Mouse (Mus musculus): Measurements from ENCODE around the gene Ppp1r37. TPM values are rescaled to one million over a fixed set of nuclear protein-coding genes. Genes with fewer than 3 reads are reported as not detected.
A peak's percentile ranks its signal among the peaks of the same experiment; 100 is the strongest.

Gene Ppp1r37
- polyA plus RNA-seq, 1 experiment from 2014 or later: 48.8 TPM

- no peaks in the 10 kb centered on the region for H3K4me1 ChIP-seq
- no peaks in the 10 kb centered on the region for H3K27me3 ChIP-seq (replicated peaks)
- no peak for ATAC-seq (ENCODE audit: low FRiP score, low read depth)
- no peak overlapping the region for H3K27ac ChIP-seq
- 68% methylated on average over 46 of the region's 46 CpGs for WGBS
- peaks cover 94% of the 10 kb centered on the region for H3K36me3 ChIP-seq
- no peak overlapping the region for H3K9ac ChIP-seq
- no peak overlapping the region for H3K4me2 ChIP-seq (replicated peaks)
- no peaks in the 10 kb centered on the region for H3K9me3 ChIP-seq
- H3K4me3 ChIP-seq: no peak overlapping the region
These were observed 23.4 kb upstream of the Ppp1r37 start for GRCm38 (mm10) chr7:19586269-19586668.

DNA sequence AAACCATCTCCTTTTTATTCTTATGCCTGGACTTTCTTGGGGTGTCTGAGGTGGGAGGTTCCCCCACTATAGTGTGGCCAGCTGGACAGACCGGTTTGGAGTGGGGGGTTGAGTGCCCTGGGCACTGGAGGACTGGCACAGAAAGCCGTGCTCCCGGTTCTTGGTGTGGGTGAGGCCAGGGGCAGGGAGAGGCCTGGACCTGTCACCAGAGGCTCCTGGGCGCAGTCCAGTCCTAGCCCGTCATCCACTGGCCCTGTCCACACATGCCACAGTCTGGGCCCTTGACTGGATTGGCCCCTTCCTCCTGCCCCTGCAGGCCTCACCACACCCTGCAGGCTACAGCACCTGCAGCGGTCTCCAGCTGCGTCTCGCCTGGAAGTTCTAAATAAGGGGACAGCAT, 17.8 kb upstream of the Ppp1r37 start:
- H3K36me3 ChIP-seq: peaks cover 51% of the 10 kb centered on the region
- 87% methylated on average over 8 of the region's 8 CpGs for WGBS
- H3K27ac ChIP-seq: no peak overlapping the region
- H3K27me3 ChIP-seq (replicated peaks): peaks cover 47% of the 10 kb centered on the region
- H3K9ac ChIP-seq: no peak overlapping the region
- no peak for ATAC-seq (ENCODE audit: low FRiP score, low read depth)
- peaks cover 9% of the 10 kb centered on the region for H3K4me1 ChIP-seq
- no peaks in the 10 kb centered on the region for H3K9me3 ChIP-seq
- no peak overlapping the region for H3K4me3 ChIP-seq
- no peak overlapping the region for H3K4me2 ChIP-seq (replicated peaks)

DNA sequence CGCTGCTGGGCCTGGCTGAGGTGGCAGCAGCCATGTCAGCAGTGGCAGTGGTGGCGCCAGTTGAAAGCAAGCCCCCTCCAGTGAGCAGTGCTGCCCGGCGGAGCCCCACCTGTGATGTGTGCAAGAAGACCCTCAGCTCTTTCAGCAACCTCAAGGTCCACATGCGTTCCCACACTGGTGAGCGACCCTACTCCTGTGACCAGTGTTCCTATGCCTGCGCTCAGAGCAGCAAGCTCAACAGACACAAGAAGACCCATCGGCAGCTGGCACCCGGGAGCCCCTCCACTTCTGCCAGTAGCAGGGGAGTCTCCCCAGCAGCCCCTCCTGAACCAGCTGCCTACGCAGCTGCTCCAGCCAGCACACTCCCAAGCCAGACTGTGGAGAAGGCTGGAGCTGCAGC, 16.9 kb upstream of the Ppp1r37 start:
- peaks cover 9% of the 10 kb centered on the region for H3K4me1 ChIP-seq
- H3K27ac ChIP-seq: no peak overlapping the region
- no peak overlapping the region for H3K4me2 ChIP-seq (replicated peaks)
- H3K9me3 ChIP-seq: no peaks in the 10 kb centered on the region
- H3K36me3 ChIP-seq: peaks cover 42% of the 10 kb centered on the region
- H3K9ac ChIP-seq: no peak overlapping the region
- H3K27me3 ChIP-seq (replicated peaks): peaks cover 53% of the 10 kb centered on the region
- 87% methylated on average over 10 of the region's 10 CpGs for WGBS
- no peak for ATAC-seq (ENCODE audit: low FRiP score, low read depth)
- H3K4me3 ChIP-seq: no peak overlapping the region

- Histone ChIP-seq H3K4me3 (no peak overlapping the region), H3K36me3 (peaks cover 29% of the 10 kb centered on the region), H3K4me2 (replicated peaks) (no peak overlapping the region), H3K9ac (no peak overlapping the region), H3K9me3 (no peaks in the 10 kb centered on the region), H3K27ac (no peak overlapping the region), H3K4me1 (peaks cover 13% of the 10 kb centered on the region), H3K27me3 (replicated peaks) (peaks cover 55% of the 10 kb centered on the region)
- WGBS: 62% methylated on average over 4 of the region's 4 CpGs
- ATAC-seq (ENCODE audit: low FRiP score, low read depth): no peak
These were observed 15.6 kb upstream of the Ppp1r37 start for GRCm38 (mm10) chr7:19578436-19578835.

DNA sequence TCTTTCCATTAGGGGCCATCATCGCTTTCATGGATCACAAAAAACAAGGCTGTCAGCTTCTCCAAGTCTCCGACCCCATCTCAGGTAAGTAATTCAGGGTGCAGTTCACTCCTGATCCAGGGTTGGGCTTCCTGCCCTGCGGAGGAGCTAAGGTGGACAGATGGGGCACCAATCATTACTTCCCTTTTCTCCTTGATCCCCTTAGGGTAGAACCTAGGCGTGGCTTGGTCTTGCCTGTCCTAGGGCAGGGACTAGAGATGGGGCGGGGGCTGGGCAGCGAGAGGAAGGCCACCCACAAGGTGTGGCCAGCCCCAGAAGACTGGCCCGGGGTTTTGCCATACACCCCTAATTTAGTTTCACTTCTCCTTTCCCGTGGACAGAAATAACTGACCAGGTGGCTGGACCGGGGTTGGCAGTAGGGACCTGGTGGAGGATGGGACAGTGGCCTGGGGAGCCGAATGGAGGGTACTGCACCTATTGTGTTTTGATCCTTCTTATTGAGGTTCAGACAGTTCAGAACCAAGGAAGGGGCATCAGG, 15.1 kb upstream of the Ppp1r37 start:
- 17% methylated on average over 10 of the region's 10 CpGs for WGBS
- Histone ChIP-seq H3K4me2 (replicated peaks) (peak overlapping the region; percentile 56), H3K27me3 (replicated peaks) (peaks cover 55% of the 10 kb centered on the region), H3K36me3 (peaks cover 27% of the 10 kb centered on the region), H3K9me3 (no peaks in the 10 kb centered on the region), H3K4me1 (peaks cover 15% of the 10 kb centered on the region), H3K4me3 (peak overlapping the region; percentile 9; the same call in 1 of the 2 replicates), H3K27ac (no peak overlapping the region), H3K9ac (no peak overlapping the region)
- no peak for ATAC-seq (ENCODE audit: low FRiP score, low read depth)

GRCm38 (mm10) chr7:19577141-19577852, 14.4 kb upstream of the Ppp1r37 start, which contains the start of the genes Zfp296 and Gemin7:
Zfp296 (plus strand) TSS chr7:19577287.
Gemin7 (minus strand) TSS chr7:19577595.
- Histone ChIP-seq H3K36me3 (peaks cover 22% of the 10 kb centered on the region), H3K4me2 (replicated peaks) (peak within 1 kb of the TSS; percentile 56), H3K27ac (no peak within 1 kb of the TSS), H3K9ac (peak within 1 kb of the TSS; percentile 40; the same call in 1 of the 2 replicates), H3K4me1 (peaks cover 20% of the 10 kb centered on the region), H3K27me3 (replicated peaks) (peaks cover 55% of the 10 kb centered on the region), H3K4me3 (peak within 1 kb of the TSS; percentile 30), H3K9me3 (no peaks in the 10 kb centered on the region)
- no peak for ATAC-seq (ENCODE audit: low FRiP score, low read depth)
- under 1% methylated on average over 56 of the region's 56 CpGs for WGBS

DNA sequence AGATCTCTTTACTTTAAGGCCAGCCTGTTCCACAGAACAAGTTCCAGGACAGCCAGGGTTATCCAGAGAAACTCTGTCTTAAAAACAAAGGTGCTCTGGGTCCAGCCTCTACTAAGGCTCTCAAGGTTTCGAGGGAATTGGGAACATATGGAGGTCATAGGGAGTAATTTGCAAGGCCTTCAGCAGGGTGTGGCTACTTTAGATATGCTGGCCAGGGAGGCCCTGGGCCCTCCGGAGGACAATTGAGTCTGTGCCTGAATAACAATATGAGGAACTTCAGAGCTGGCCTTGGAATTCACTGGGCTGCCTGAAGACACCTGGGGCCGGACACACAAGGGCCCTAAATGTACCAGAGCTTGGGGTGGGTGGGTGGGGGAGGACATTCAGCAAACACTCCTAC, 12.7 kb upstream of the Ppp1r37 start:
- Histone ChIP-seq H3K4me1 (peaks cover 28% of the 10 kb centered on the region), H3K4me3 (no peak overlapping the region), H3K36me3 (peaks cover 6% of the 10 kb centered on the region), H3K9me3 (no peaks in the 10 kb centered on the region), H3K27ac (no peak overlapping the region), H3K4me2 (replicated peaks) (no peak overlapping the region), H3K9ac (no peak overlapping the region), H3K27me3 (replicated peaks) (peaks cover 55% of the 10 kb centered on the region)
- ATAC-seq (ENCODE audit: low FRiP score, low read depth): no peak
- 65% methylated on average over 3 of the region's 3 CpGs for WGBS

DNA sequence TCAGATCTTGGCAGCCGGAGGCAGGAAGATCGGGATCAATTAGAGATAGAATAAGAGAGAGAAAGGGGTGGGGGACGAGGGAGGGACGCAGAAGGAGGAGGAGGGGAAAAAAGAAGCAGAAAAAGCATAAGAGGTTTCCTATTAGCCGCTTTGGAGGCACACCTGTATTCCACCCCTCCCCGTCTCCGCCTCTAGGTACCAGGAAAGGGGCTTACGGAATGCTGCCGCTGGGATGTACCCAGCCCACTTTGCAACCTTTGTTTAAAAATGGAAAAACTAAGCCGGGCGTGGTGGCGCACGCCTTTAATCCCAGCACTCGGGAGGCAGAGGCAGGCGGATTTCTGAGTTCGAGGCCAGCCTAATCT, 10.9 kb upstream of the Ppp1r37 start:
- Histone ChIP-seq H3K27ac (no peak overlapping the region), H3K4me2 (replicated peaks) (peak overlapping the region; percentile 67), H3K4me3 (peak overlapping the region; percentile 75), H3K4me1 (peaks cover 28% of the 10 kb centered on the region), H3K36me3 (peaks cover 17% of the 10 kb centered on the region), H3K9me3 (no peaks in the 10 kb centered on the region), H3K9ac (peak overlapping the region; percentile 87), H3K27me3 (replicated peaks) (peaks cover 39% of the 10 kb centered on the region)
- WGBS: 26% methylated on average over 16 of the region's 16 CpGs
- ATAC-seq (ENCODE audit: low FRiP score, low read depth): no peak

DNA sequence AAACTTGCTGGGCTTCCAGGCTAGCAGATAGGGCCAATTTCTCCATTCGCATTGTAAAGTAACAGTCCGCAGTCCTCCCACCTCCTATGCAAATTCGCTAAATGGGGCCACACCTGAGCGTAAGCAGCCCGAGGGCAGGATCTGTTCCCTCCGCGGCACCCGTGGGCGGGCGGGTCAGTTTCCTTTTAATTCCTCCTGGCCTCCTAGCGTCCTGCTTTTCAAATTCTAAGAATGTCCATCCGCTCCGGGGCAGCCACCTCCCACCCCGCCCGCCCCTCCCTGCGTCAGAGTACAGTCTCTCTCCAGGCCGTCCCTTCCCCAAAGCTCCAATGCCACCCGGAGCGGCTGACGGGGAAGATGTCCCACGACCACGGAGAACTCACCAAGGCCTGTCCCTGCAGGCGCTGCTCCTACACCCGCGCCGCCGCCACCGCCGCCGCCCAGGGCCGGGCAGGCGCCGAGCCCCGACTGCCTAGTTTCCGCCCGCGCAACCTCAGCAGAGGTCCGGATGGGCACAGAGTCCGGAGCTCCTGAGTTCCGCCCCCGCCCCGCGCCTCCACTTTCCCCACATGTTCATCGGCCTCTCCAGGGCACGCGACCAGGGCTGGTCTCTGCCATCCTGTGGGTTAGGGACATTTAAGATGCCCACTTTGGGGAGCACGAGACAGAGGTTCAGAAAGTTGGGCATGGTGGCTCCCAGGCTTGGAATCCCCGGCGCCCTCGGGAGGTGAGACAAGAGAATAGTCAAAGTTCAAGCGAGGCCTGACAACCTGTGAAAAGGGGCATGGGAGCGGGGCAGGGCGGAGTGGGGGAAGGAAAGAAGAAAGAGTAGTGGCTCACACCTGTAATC, 10.3 kb upstream of the Ppp1r37 start:
- Histone ChIP-seq H3K4me3 (peak overlapping the region; percentile 75), H3K27ac (no peak overlapping the region)
- ATAC-seq (ENCODE audit: low FRiP score, low read depth): peak; percentile 78

GRCm38 (mm10) chr7:19569647-19570046, 6.8 kb upstream of the Ppp1r37 start:
- Histone ChIP-seq H3K27me3 (replicated peaks) (peaks cover 2% of the 10 kb centered on the region), H3K9ac (no peak overlapping the region), H3K4me3 (no peak overlapping the region), H3K4me1 (peaks cover 20% of the 10 kb centered on the region), H3K4me2 (replicated peaks) (no peak overlapping the region), H3K9me3 (no peaks in the 10 kb centered on the region), H3K27ac (no peak overlapping the region), H3K36me3 (peaks cover 40% of the 10 kb centered on the region)
- no peak for ATAC-seq (ENCODE audit: low FRiP score, low read depth)
- WGBS: 90% methylated on average over 3 of the region's 3 CpGs

More for the DNA sequence above, 10.3 kb upstream of the Ppp1r37 start:
- H3K36me3 ChIP-seq: peaks cover 20% of the 10 kb centered on the region
- WGBS: under 1% methylated on average over 53 of the region's 53 CpGs
- peaks cover 28% of the 10 kb centered on the region for H3K4me1 ChIP-seq
- H3K9me3 ChIP-seq: no peaks in the 10 kb centered on the region
- H3K27me3 ChIP-seq (replicated peaks): peaks cover 33% of the 10 kb centered on the region
- H3K9ac ChIP-seq: peak overlapping the region; percentile 87
- H3K4me2 ChIP-seq (replicated peaks): peak overlapping the region; percentile 67

DNA sequence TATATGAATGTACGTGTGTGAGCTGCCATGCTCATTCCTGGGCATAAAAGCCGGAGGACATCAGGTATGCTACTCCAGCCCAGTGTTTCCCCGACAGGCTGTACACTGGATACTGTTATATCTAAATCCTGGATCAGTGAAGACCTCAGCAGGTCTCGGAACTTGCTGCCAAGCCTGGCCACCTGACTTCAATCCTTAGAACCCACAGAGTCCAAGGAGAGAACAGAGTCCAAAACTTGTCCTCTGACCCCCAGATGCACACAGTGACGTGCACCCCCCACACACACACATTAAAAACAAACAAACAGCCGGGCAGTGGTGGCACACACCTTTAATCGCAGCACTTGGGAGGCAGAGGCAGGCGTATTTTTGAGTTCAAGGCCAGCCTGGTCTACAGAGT, 4.5 kb upstream of the Ppp1r37 start:
- Histone ChIP-seq H3K36me3 (peaks cover 46% of the 10 kb centered on the region), H3K4me1 (peaks cover 17% of the 10 kb centered on the region), H3K4me3 (no peak overlapping the region), H3K9me3 (peaks cover 4% of the 10 kb centered on the region; the same call in 1 of the 2 replicates), H3K4me2 (replicated peaks) (no peak overlapping the region), H3K27ac (no peak overlapping the region), H3K9ac (no peak overlapping the region), H3K27me3 (replicated peaks) (no peaks in the 10 kb centered on the region)
- no peak for ATAC-seq (ENCODE audit: low FRiP score, low read depth)
- 95% methylated on average over 8 of the region's 8 CpGs for WGBS

DNA sequence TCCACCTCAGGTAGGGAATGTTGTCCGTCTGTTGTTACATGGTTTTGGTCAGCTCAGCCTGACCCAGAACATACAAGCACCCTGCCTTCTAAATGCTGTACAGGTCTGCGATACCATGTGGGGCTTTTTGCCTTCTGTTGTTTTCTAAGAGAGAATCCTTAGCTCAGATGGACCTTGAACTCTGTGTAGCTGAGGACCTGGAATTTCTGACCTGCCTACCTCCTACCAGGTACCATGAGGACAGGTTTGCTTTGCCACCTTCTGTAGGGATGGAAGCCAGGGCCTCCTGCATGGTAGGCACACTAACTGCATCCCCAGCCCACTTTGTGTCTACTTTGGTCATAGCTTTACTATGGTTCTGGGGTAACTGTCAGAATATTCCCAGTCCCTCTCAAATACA, 2.9 kb upstream of the Ppp1r37 start:
- Histone ChIP-seq H3K4me3 (no peak overlapping the region), H3K9me3 (peaks cover 4% of the 10 kb centered on the region; the same call in 1 of the 2 replicates), H3K36me3 (peaks cover 46% of the 10 kb centered on the region), H3K9ac (no peak overlapping the region), H3K27ac (no peak overlapping the region), H3K4me1 (peaks cover 13% of the 10 kb centered on the region), H3K4me2 (replicated peaks) (no peak overlapping the region), H3K27me3 (replicated peaks) (no peaks in the 10 kb centered on the region)
- ATAC-seq (ENCODE audit: low FRiP score, low read depth): no peak
- 100% methylated on average over 2 of the region's 2 CpGs for WGBS
